Mouse (Mus musculus): Measurements from ENCODE around the gene Fgfr1op2.

Fgfr1op2 gene

DNA sequence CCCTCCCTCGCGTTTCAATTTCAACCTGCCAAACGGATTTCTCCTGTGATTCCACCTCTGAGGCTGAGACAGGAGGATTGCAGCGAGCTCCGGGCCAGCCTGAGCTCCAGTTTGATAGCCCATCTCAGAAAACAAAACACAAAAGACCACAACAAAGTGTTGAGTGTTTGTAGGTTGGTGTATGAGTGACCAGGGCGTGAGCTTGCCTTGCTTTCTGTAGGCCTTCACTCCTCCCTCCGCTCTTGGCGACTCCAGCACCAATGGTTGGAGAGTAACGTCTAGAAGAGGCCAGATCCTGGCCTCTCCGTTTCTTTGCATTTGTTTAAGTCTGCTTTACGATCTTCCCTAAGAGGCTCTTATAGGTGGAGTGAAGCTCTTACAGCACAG, 66.2 kb downstream of the Fgfr1op2 start:
- no peak for DNase-seq

Data from thymus, postnatal 25 days (tissue).